Mouse (Mus musculus): ENCODE results near the gene Papola. TPM values are rescaled to one million over a fixed set of nuclear protein-coding genes. Genes with fewer than 3 reads are reported as not detected.

Gene Papola
- polyA plus RNA-seq, 1 experiment from 2014 or later, result 256 TPM

- H3K9me3 ChIP-seq (ENCODE audit: control insufficient read depth, low read length), result no peaks in the 10 kb centered on the region; the same call in 1 of the 2 replicates
These were observed 77.6 kb downstream of the Papola start for GRCm38 (mm10) chr12:105862072-105862471.

GRCm38 (mm10) chr12:105862607-105863006, 78.1 kb downstream of the Papola start:
- no peak overlapping the region for H3K4me3 ChIP-seq (ENCODE audit: low read depth, low read length)
- H3K9ac ChIP-seq (ENCODE audit: low read length), result no peak overlapping the region
- no peaks in the 10 kb centered on the region; the same call in 1 of the 2 replicates for H3K9me3 ChIP-seq (ENCODE audit: control insufficient read depth, low read length)
- H3K4me1 ChIP-seq (replicated peaks; ENCODE audit: control insufficient read depth, insufficient read depth, low read length), result no peaks in the 10 kb centered on the region
- no peaks in the 10 kb centered on the region for H3K27me3 ChIP-seq (ENCODE audit: control insufficient read depth, insufficient read depth, low read length)
- 84% methylated on average over 22 of the region's 22 CpGs for WGBS
- H3K36me3 ChIP-seq (ENCODE audit: control insufficient read depth, insufficient read depth, low read length), result no peaks in the 10 kb centered on the region
- H3K27ac ChIP-seq (ENCODE audit: low read depth, low read length), result no peak overlapping the region
- no peak for ATAC-seq (replicated peaks; ENCODE audit: low FRiP score)
- no peak for DNase-seq (ENCODE audit: low spot score)
- H3K4me2 ChIP-seq (ENCODE audit: low read depth, low read length, severe bottlenecking), result no peak overlapping the region

More at GRCm38 (mm10) chr12:105862072-105862471, 77.6 kb downstream of the Papola start:
- Histone ChIP-seq H3K4me1 (replicated peaks; ENCODE audit: control insufficient read depth, insufficient read depth, low read length) (no peaks in the 10 kb centered on the region), H3K9ac (ENCODE audit: low read length) (no peak overlapping the region), H3K27ac (ENCODE audit: low read depth, low read length) (no peak overlapping the region), H3K36me3 (ENCODE audit: control insufficient read depth, insufficient read depth, low read length) (no peaks in the 10 kb centered on the region), H3K4me2 (ENCODE audit: low read depth, low read length, severe bottlenecking) (no peak overlapping the region), H3K27me3 (ENCODE audit: control insufficient read depth, insufficient read depth, low read length) (no peaks in the 10 kb centered on the region), H3K4me3 (ENCODE audit: low read depth, low read length) (no peak overlapping the region)
- ATAC-seq (replicated peaks; ENCODE audit: low FRiP score) (no peak), DNase-seq (ENCODE audit: low spot score) (no peak)
- 64% methylated on average over 6 of the region's 6 CpGs for WGBS

GRCm38 (mm10) chr12:105863436-105863835, 78.9 kb downstream of the Papola start:
- H3K4me2 ChIP-seq (ENCODE audit: low read depth, low read length, severe bottlenecking), result no peak overlapping the region
- no peaks in the 10 kb centered on the region; the same call in 1 of the 2 replicates for H3K9me3 ChIP-seq (ENCODE audit: control insufficient read depth, low read length)
- ATAC-seq (replicated peaks; ENCODE audit: low FRiP score) (no peak), DNase-seq (ENCODE audit: low spot score) (no peak)
- WGBS, result 92% methylated on average over 11 of the region's 11 CpGs
- H3K4me1 ChIP-seq (replicated peaks; ENCODE audit: control insufficient read depth, insufficient read depth, low read length), result no peaks in the 10 kb centered on the region
- H3K4me3 ChIP-seq (ENCODE audit: low read depth, low read length), result no peak overlapping the region
- no peak overlapping the region for H3K27ac ChIP-seq (ENCODE audit: low read depth, low read length)
- no peak overlapping the region for H3K9ac ChIP-seq (ENCODE audit: low read length)
- H3K36me3 ChIP-seq (ENCODE audit: control insufficient read depth, insufficient read depth, low read length), result no peaks in the 10 kb centered on the region
- H3K27me3 ChIP-seq (ENCODE audit: control insufficient read depth, insufficient read depth, low read length), result no peaks in the 10 kb centered on the region

- H3K4me3 ChIP-seq (ENCODE audit: low read depth, low read length), result no peak overlapping the region
- H3K9ac ChIP-seq (ENCODE audit: low read length), result no peak overlapping the region
- ATAC-seq (replicated peaks; ENCODE audit: low FRiP score), result no peak
- H3K4me1 ChIP-seq (replicated peaks; ENCODE audit: control insufficient read depth, insufficient read depth, low read length), result no peaks in the 10 kb centered on the region
- 94% methylated on average over 2 of the region's 2 CpGs for WGBS
- no peaks in the 10 kb centered on the region; the same call in 1 of the 2 replicates for H3K9me3 ChIP-seq (ENCODE audit: control insufficient read depth, low read length)
- H3K4me2 ChIP-seq (ENCODE audit: low read depth, low read length, severe bottlenecking), result no peak overlapping the region
- no peak for DNase-seq (ENCODE audit: low spot score)
- H3K27me3 ChIP-seq (ENCODE audit: control insufficient read depth, insufficient read depth, low read length), result no peaks in the 10 kb centered on the region
- no peak overlapping the region for H3K27ac ChIP-seq (ENCODE audit: low read depth, low read length)
- no peaks in the 10 kb centered on the region for H3K36me3 ChIP-seq (ENCODE audit: control insufficient read depth, insufficient read depth, low read length)
These were observed 83.2 kb downstream of the Papola start for GRCm38 (mm10) chr12:105867646-105868045.

GRCm38 (mm10) chr12:105869242-105869641, 84.7 kb downstream of the Papola start:
- no peak overlapping the region for H3K4me2 ChIP-seq (ENCODE audit: low read depth, low read length, severe bottlenecking)
- no peak overlapping the region for H3K27ac ChIP-seq (ENCODE audit: low read depth, low read length)
- ATAC-seq (replicated peaks; ENCODE audit: low FRiP score) (no peak), DNase-seq (ENCODE audit: low spot score) (no peak)
- H3K9me3 ChIP-seq (ENCODE audit: control insufficient read depth, low read length), result no peaks in the 10 kb centered on the region; the same call in 1 of the 2 replicates
- no peaks in the 10 kb centered on the region for H3K27me3 ChIP-seq (ENCODE audit: control insufficient read depth, insufficient read depth, low read length)
- H3K36me3 ChIP-seq (ENCODE audit: control insufficient read depth, insufficient read depth, low read length), result no peaks in the 10 kb centered on the region
- no peak overlapping the region for H3K9ac ChIP-seq (ENCODE audit: low read length)
- WGBS, result 23% methylated on average over 6 of the region's 6 CpGs
- no peaks in the 10 kb centered on the region for H3K4me1 ChIP-seq (replicated peaks; ENCODE audit: control insufficient read depth, insufficient read depth, low read length)
- H3K4me3 ChIP-seq (ENCODE audit: low read depth, low read length), result no peak overlapping the region

- DNase-seq (ENCODE audit: low spot score) (no peak), ATAC-seq (replicated peaks; ENCODE audit: low FRiP score) (no peak)
- Histone ChIP-seq H3K36me3 (ENCODE audit: control insufficient read depth, insufficient read depth, low read length) (no peaks in the 10 kb centered on the region), H3K27ac (ENCODE audit: low read depth, low read length) (no peak overlapping the region), H3K4me1 (replicated peaks; ENCODE audit: control insufficient read depth, insufficient read depth, low read length) (no peaks in the 10 kb centered on the region), H3K27me3 (ENCODE audit: control insufficient read depth, insufficient read depth, low read length) (no peaks in the 10 kb centered on the region), H3K4me3 (ENCODE audit: low read depth, low read length) (no peak overlapping the region), H3K9ac (ENCODE audit: low read length) (no peak overlapping the region), H3K4me2 (ENCODE audit: low read depth, low read length, severe bottlenecking) (no peak overlapping the region), H3K9me3 (ENCODE audit: control insufficient read depth, low read length) (no peaks in the 10 kb centered on the region; the same call in 1 of the 2 replicates)
- WGBS, result 31% methylated on average over 14 of the region's 14 CpGs
These were observed 85.2 kb downstream of the Papola start for GRCm38 (mm10) chr12:105869696-105870095.

GRCm38 (mm10) chr12:105873283-105873682, 88.8 kb downstream of the Papola start:
- Histone ChIP-seq H3K4me2 (ENCODE audit: low read depth, low read length, severe bottlenecking) (no peak overlapping the region), H3K27ac (ENCODE audit: low read depth, low read length) (no peak overlapping the region), H3K4me1 (replicated peaks; ENCODE audit: control insufficient read depth, insufficient read depth, low read length) (peaks cover 7% of the 10 kb centered on the region; the same call in 1 of the 2 replicates), H3K9me3 (ENCODE audit: control insufficient read depth, low read length) (no peaks in the 10 kb centered on the region), H3K9ac (ENCODE audit: low read length) (no peak overlapping the region), H3K27me3 (ENCODE audit: control insufficient read depth, insufficient read depth, low read length) (no peaks in the 10 kb centered on the region), H3K36me3 (ENCODE audit: control insufficient read depth, insufficient read depth, low read length) (no peaks in the 10 kb centered on the region), H3K4me3 (ENCODE audit: low read depth, low read length) (no peak overlapping the region)
- 54% methylated on average over 2 of the region's 2 CpGs for WGBS
- ATAC-seq (replicated peaks; ENCODE audit: low FRiP score) (no peak), DNase-seq (ENCODE audit: low spot score) (no peak)

GRCm38 (mm10) chr12:105875112-105875511, 90.6 kb downstream of the Papola start:
- H3K36me3 ChIP-seq (ENCODE audit: control insufficient read depth, insufficient read depth, low read length), result no peaks in the 10 kb centered on the region
- H3K27ac ChIP-seq (ENCODE audit: low read depth, low read length), result peak overlapping the region; percentile 42; the same call in 1 of the 2 replicates
- peak; percentile 71 for ATAC-seq (replicated peaks; ENCODE audit: low FRiP score)
- H3K27me3 ChIP-seq (ENCODE audit: control insufficient read depth, insufficient read depth, low read length), result no peaks in the 10 kb centered on the region
- no peak overlapping the region for H3K9ac ChIP-seq (ENCODE audit: low read length)
- peak; percentile 65 for DNase-seq (ENCODE audit: low spot score)
- peaks cover 7% of the 10 kb centered on the region; the same call in 1 of the 2 replicates for H3K4me1 ChIP-seq (replicated peaks; ENCODE audit: control insufficient read depth, insufficient read depth, low read length)
- H3K4me2 ChIP-seq (ENCODE audit: low read depth, low read length, severe bottlenecking), result peak overlapping the region; percentile 19; the same call in 1 of the 2 replicates
- WGBS, result 10% methylated on average over 17 of the region's 17 CpGs
- no peaks in the 10 kb centered on the region; the same call in 1 of the 2 replicates for H3K9me3 ChIP-seq (ENCODE audit: control insufficient read depth, low read length)
- no peak overlapping the region for H3K4me3 ChIP-seq (ENCODE audit: low read depth, low read length)

- H3K27ac ChIP-seq (ENCODE audit: low read depth, low read length), result no peak overlapping the region
These were observed 92.0 kb downstream of the Papola start for GRCm38 (mm10) chr12:105876521-105876920.

More at GRCm38 (mm10) chr12:105876521-105876920, 92.0 kb downstream of the Papola start:
- H3K4me3 ChIP-seq (ENCODE audit: low read depth, low read length), result no peak overlapping the region
- no peaks in the 10 kb centered on the region for H3K27me3 ChIP-seq (ENCODE audit: control insufficient read depth, insufficient read depth, low read length)
- H3K9me3 ChIP-seq (ENCODE audit: control insufficient read depth, low read length), result no peaks in the 10 kb centered on the region; the same call in 1 of the 2 replicates
- no peaks in the 10 kb centered on the region for H3K36me3 ChIP-seq (ENCODE audit: control insufficient read depth, insufficient read depth, low read length)
- peaks cover 7% of the 10 kb centered on the region; the same call in 1 of the 2 replicates for H3K4me1 ChIP-seq (replicated peaks; ENCODE audit: control insufficient read depth, insufficient read depth, low read length)
- DNase-seq (ENCODE audit: low spot score), result no peak
- H3K4me2 ChIP-seq (ENCODE audit: low read depth, low read length, severe bottlenecking), result no peak overlapping the region
- WGBS, result 70% methylated on average over 11 of the region's 11 CpGs
- ATAC-seq (replicated peaks; ENCODE audit: low FRiP score), result no peak
- H3K9ac ChIP-seq (ENCODE audit: low read length), result no peak overlapping the region

All from forebrain, embryonic 11.5 days (tissue).